Mouse (Mus musculus) neutrophil, adult 59 days (primary cell): ENCODE results near the gene Spic. TPM values are rescaled to one million over a fixed set of nuclear protein-coding genes. Genes with fewer than 3 reads are reported as not detected.

Source experiments
- total RNA-seq, 2 experiments: library from RNA; stranded (reverse); gene quantifications; 1 replicate in 1 of 2; 2 replicates in 1 of 2; pipeline ENCODE4 v1.2.4; 2023

Gene Spic
- total RNA-seq: under 1 TPM; 0.62 to 0.79 TPM

DNA sequence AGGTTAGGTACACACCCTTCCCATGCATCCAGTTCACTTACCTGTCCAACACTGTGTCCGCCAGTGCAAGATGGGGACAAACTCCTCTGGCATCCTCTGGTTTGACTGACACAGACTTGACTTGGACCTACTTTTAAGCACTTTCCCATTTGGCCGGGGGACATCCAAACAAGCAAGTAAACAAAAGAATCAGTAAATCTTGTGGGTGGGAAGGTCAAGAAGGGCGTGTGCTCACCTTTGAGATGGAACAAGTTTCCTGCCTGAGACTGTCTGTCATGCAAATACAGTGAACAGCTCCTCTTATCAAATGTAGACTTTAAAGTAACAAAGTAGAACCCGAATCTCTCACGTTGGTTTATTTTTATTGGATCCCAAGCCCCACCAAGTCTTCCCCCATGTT, at the start of gene Spic:
Gene Spic, minus strand, starts transcription at position 91 of the 400 bp plus-strand sequence.

DNA sequence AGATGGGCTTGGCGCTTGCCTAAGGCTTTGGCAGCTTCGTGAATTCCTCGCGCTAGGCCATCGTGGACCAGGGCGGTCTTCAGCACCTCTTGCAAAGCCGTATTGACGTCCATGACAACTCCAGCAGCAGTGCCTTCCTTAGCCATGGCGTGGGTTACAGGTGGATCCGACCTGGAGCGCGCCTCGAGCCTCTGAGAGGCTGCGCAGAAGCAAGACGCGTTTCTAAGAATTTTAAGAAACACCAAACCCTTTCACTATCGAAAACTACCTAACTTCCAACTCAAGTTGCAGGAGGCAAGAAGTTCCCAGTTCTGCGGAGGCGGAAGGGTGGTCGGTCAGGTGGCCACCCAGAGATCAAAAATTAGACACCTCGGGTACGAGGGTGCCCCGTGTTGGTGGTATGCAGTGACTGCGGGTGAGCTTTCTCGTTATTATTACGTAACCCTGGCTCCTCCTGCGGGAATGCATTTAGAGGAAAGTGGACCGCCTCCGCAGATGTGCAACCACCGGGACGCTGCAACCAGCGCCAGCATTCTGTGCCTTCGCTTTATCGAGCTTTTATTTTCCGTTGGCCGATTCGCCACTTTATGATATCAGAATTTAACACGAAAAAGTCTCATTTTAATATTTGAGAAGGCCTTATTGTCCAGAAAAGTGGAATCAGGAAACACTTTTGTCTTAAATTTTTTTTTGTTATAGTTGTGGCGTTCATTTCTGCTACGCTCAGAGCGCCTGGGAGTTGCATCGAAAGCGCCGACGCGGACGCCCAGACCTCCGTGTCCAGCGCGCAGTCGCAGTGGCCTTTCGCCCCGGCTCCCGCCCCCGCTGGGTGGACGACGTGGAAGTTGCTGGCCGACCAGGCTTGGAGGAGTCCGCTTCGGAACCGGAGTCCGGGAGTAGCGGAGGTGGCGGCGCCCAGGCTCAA, 46.0 kb upstream of the Spic start, which contains the start of gene Arl1:
Gene Arl1, plus strand, starts transcription at position 288 of the 925 bp plus-strand sequence.

Other genes with a start within 250 kb of the Spic start
- gene Sycp3, start 225.4 kb downstream of the Spic start, total RNA-seq: not detected
- 1 to 10 TPM; 8.2 to 9.9 TPM for gene Chpt1, start 180.9 kb downstream of the Spic start, total RNA-seq
- under 1 TPM in 1 of 2 experiments, not detected in 1; 0.18 TPM for gene Mybpc1, start 79.9 kb downstream of the Spic start, total RNA-seq
- gene Arl1, start 45.8 kb upstream of the Spic start, total RNA-seq: 10 to 100 TPM; 26.8 to 37.8 TPM
- 10 to 100 TPM in 1 of 2 experiments, 1 to 10 TPM in 1; 9.2 to 17.6 TPM for gene Utp20, start 141.8 kb upstream of the Spic start, total RNA-seq
- not detected for gene Slc5a8, start 201.0 kb upstream of the Spic start, total RNA-seq